27 mouse cellular contexts compared by ENCODE assay signal in the genomic region with DNA sequence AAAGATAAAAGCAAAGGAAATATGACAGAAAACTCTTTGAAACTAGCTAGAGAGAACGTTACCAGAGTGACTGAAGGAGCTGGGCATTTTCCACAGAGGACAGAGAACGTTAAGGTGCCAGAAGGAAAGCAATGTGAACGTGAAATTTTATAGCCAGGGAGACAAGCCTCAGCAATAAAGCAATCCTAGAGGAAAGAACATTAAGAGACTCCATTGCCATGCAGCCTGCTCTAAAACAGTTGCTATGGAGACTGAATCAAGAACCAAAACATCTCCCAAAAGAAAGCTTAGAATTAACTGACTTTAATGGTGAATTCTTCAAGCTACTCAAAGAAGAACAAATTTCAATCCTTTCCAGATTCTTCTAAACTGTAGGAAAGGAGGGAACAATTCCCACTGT. TPM values are rescaled to one million over a fixed set of nuclear protein-coding genes. Genes with fewer than 3 reads are reported as not detected.
DNase-seq lines count a peak whose midpoint lies in the region; ATAC-seq and TF ChIP-seq lines count a peak whose summit lies in the region.
"Had no signal": no experiment of that assay in that cellular context is flagged by ENCODE, and none has a peak within 500 bp of the region (broad histone marks: within the 10 kb centered on the region; RNA-seq: fewer than 3 reads in every experiment).

No protein-coding gene starts in this region.

- 14% methylated on average over 3 of the region's 3 CpGs for WGBS in hindbrain, embryonic 15.5 days
- WGBS in hindbrain, embryonic 10.5 days: 32% methylated on average over 3 of the region's 3 CpGs
- 41% methylated on average over 3 of the region's 3 CpGs for WGBS in midbrain, embryonic 10.5 days
- 11% methylated on average over 3 of the region's 3 CpGs for WGBS in midbrain, embryonic 15.5 days
- WGBS in limb, embryonic 15.5 days: 17% methylated on average over 3 of the region's 3 CpGs

- no peak overlapping the region for H3K4me2 ChIP-seq in hindbrain, embryonic 15.5 days
- H3K4me2 ChIP-seq in midbrain, embryonic 15.5 days: no peak overlapping the region
- no peak overlapping the region for H3K4me2 ChIP-seq in limb, embryonic 15.5 days
- H3K4me2 ChIP-seq: embryonic facial prominence, embryonic 12.5 days; heart, embryonic 11.5 days; hindbrain, embryonic 14.5 days; limb, embryonic 13.5 days; liver, embryonic 13.5 days had no signal

- no peak overlapping the region for H3K4me3 ChIP-seq in hindbrain, embryonic 15.5 days
- H3K4me3 ChIP-seq in hindbrain, embryonic 10.5 days: no peak overlapping the region
- no peak overlapping the region for H3K4me3 ChIP-seq in midbrain, embryonic 10.5 days
- H3K4me3 ChIP-seq in midbrain, embryonic 15.5 days: no peak overlapping the region
- H3K4me3 ChIP-seq in limb, embryonic 15.5 days: no peak overlapping the region
- H3K4me3 ChIP-seq: embryonic facial prominence, embryonic 12.5 days; limb, embryonic 13.5 days; liver, embryonic 13.5 days had no signal

- TF ChIP-seq POLR2A in brain, embryonic 14.5 days (IDR thresholded peaks at IDR 0.05; ENCODE audit: borderline replicate concordance, extremely low read depth, insufficient read depth, insufficient read length, poor library complexity, severe bottlenecking): no peak

- no peaks in the 10 kb centered on the region for H3K27me3 ChIP-seq in hindbrain, embryonic 15.5 days
- H3K27me3 ChIP-seq in hindbrain, embryonic 10.5 days (ENCODE audit: insufficient read depth, poor library complexity, severe bottlenecking): peaks cover 41% of the 10 kb centered on the region
- H3K27me3 ChIP-seq in midbrain, embryonic 10.5 days (ENCODE audit: low read depth, poor library complexity, severe bottlenecking): peaks cover 46% of the 10 kb centered on the region
- no peaks in the 10 kb centered on the region for H3K27me3 ChIP-seq in midbrain, embryonic 15.5 days (replicated peaks)
- H3K27me3 ChIP-seq in limb, embryonic 15.5 days: no peaks in the 10 kb centered on the region

- H3K9ac ChIP-seq in hindbrain, embryonic 15.5 days: no peak overlapping the region
- H3K9ac ChIP-seq in midbrain, embryonic 15.5 days: no peak overlapping the region
- no peak overlapping the region for H3K9ac ChIP-seq in limb, embryonic 15.5 days
- H3K9ac ChIP-seq: embryonic facial prominence, embryonic 12.5 days; hindbrain, embryonic 14.5 days; limb, embryonic 13.5 days; liver, embryonic 13.5 days had no signal

- peak overlapping the region; percentile 61 for H3K27ac ChIP-seq in hindbrain, embryonic 15.5 days (replicated peaks)
- no peak overlapping the region for H3K27ac ChIP-seq in hindbrain, embryonic 10.5 days
- peak overlapping the region; percentile 42; the same call in 1 of the 2 replicates for H3K27ac ChIP-seq in midbrain, embryonic 10.5 days (replicated peaks)
- H3K27ac ChIP-seq in midbrain, embryonic 15.5 days: no peak overlapping the region
- peak overlapping the region; percentile 17; the same call in 1 of the 2 replicates for H3K27ac ChIP-seq in limb, embryonic 15.5 days
- H3K27ac ChIP-seq: embryonic facial prominence, embryonic 12.5 days; hindbrain, embryonic 14.5 days; liver, embryonic 13.5 days had no signal

- no peaks in the 10 kb centered on the region for H3K36me3 ChIP-seq in hindbrain, embryonic 15.5 days
- no peaks in the 10 kb centered on the region for H3K36me3 ChIP-seq in hindbrain, embryonic 10.5 days
- H3K36me3 ChIP-seq in midbrain, embryonic 10.5 days: no peaks in the 10 kb centered on the region
- H3K36me3 ChIP-seq in midbrain, embryonic 15.5 days (replicated peaks): no peaks in the 10 kb centered on the region
- no peaks in the 10 kb centered on the region for H3K36me3 ChIP-seq in limb, embryonic 15.5 days
- H3K36me3 ChIP-seq: embryonic facial prominence, embryonic 12.5 days; limb, embryonic 13.5 days; liver, embryonic 13.5 days had no signal

- peaks cover 17% of the 10 kb centered on the region for H3K4me1 ChIP-seq in hindbrain, embryonic 15.5 days (replicated peaks)
- peaks cover 31% of the 10 kb centered on the region for H3K4me1 ChIP-seq in hindbrain, embryonic 10.5 days (replicated peaks)
- H3K4me1 ChIP-seq in midbrain, embryonic 10.5 days: peaks cover 61% of the 10 kb centered on the region
- H3K4me1 ChIP-seq in midbrain, embryonic 15.5 days: peaks cover 16% of the 10 kb centered on the region
- peaks cover 30% of the 10 kb centered on the region for H3K4me1 ChIP-seq in limb, embryonic 15.5 days

- TF ChIP-seq CTCF in brain, embryonic 14.5 days (IDR thresholded peaks at IDR 0.05; ENCODE audit: borderline replicate concordance, extremely low read depth, insufficient read depth, insufficient read length): no peak

- no peak for ATAC-seq in hindbrain, embryonic 15.5 days (ENCODE audit: low FRiP score, low read depth)
- ATAC-seq in midbrain, embryonic 15.5 days (replicated peaks): no peak
- ATAC-seq in limb, embryonic 15.5 days (ENCODE audit: insufficient number of reproducible peaks, low FRiP score, low TSS enrichment, low read depth): no peak
- ATAC-seq: lung, postnatal 0 days had no signal

- H3K9me3 ChIP-seq in hindbrain, embryonic 15.5 days: no peaks in the 10 kb centered on the region
- H3K9me3 ChIP-seq in hindbrain, embryonic 10.5 days: no peaks in the 10 kb centered on the region
- H3K9me3 ChIP-seq in midbrain, embryonic 10.5 days (replicated peaks): no peaks in the 10 kb centered on the region
- no peaks in the 10 kb centered on the region for H3K9me3 ChIP-seq in midbrain, embryonic 15.5 days
- H3K9me3 ChIP-seq in limb, embryonic 15.5 days: no peaks in the 10 kb centered on the region
- H3K9me3 ChIP-seq: embryonic facial prominence, embryonic 12.5 days; limb, embryonic 13.5 days; liver, embryonic 13.5 days had no signal

- no peak for DNase-seq in hindbrain, embryonic 10.5 days (ENCODE audit: low spot score)
- DNase-seq in midbrain, embryonic 10.5 days (ENCODE audit: low spot score): no peak
- DNase-seq in brain, embryonic 14.5 days (ENCODE audit: low read depth): peak; percentile 33
- no peak for DNase-seq in kidney, adult 9 months
- DNase-seq in heart, adult 18-20 months: no peak
- DNase-seq: adrenal gland, postnatal 25 days; B cell, adult 2 months; cerebellum, adult 2 months; cerebellum, postnatal 14 days; gastrocnemius, postnatal 25 days; heart, adult 11 months; heart, postnatal 36 days; kidney, adult 18-20 months; kidney, postnatal 36 days; layer of hippocampus, postnatal 36 days; liver, embryonic 13.5 days; lung, adult 18-20 months; retina, postnatal 1 day; right cerebral cortex, postnatal 14 days had no signal

RNA-seq across cellular contexts. Expression of a gene that starts 2.0 kb away (rescaled TPM):
- 7.3 and 10.8 TPM in 2 replicates for polyA plus RNA-seq in hindbrain, embryonic 15.5 days (2015; fragmentation: Nextera tagmentation; extraction: Ambion mirVana)
- 1.0 and 3.5 TPM in 2 replicates for polyA plus RNA-seq in hindbrain, embryonic 10.5 days (2016; fragmentation: Nextera tagmentation; extraction: Ambion mirVana)
- 1.4 and 3.1 TPM in 2 replicates for polyA plus RNA-seq in midbrain, embryonic 10.5 days (2016; fragmentation: Nextera tagmentation; extraction: Ambion mirVana)
- 6.5 and 6.8 TPM in 2 replicates for polyA plus RNA-seq in midbrain, embryonic 15.5 days (2015; fragmentation: Nextera tagmentation; extraction: Ambion mirVana)
- polyA plus RNA-seq in brain, embryonic 14.5 days (2012; rRNA removed): 7.8 and 22.0 TPM in 2 replicates
- 24.0 and 28.1 TPM in 2 replicates for polyA plus RNA-seq in limb, embryonic 15.5 days (2015; fragmentation: Nextera tagmentation; extraction: Ambion mirVana)
- total RNA-seq in heart, adult 18-20 months (2021): under 1 TPM; 0.31 to 0.55 TPM

RNA-seq across cellular contexts. Expression of a gene that starts 56.1 kb away (rescaled TPM):
- polyA plus RNA-seq in hindbrain, embryonic 15.5 days (2015; fragmentation: Nextera tagmentation; extraction: Ambion mirVana): 24.8 and 27.2 TPM in 2 replicates
- polyA plus RNA-seq in hindbrain, embryonic 10.5 days (2016; fragmentation: Nextera tagmentation; extraction: Ambion mirVana): 4.9 and 5.1 TPM in 2 replicates
- polyA plus RNA-seq in midbrain, embryonic 10.5 days (2016; fragmentation: Nextera tagmentation; extraction: Ambion mirVana): 4.5 and 7.3 TPM in 2 replicates
- polyA plus RNA-seq in midbrain, embryonic 15.5 days (2015; fragmentation: Nextera tagmentation; extraction: Ambion mirVana): 29.9 and 30.6 TPM in 2 replicates
- 26.1 and 43.5 TPM in 2 replicates for polyA plus RNA-seq in brain, embryonic 14.5 days (2012; rRNA removed)
- 2.1 and 3.1 TPM in 2 replicates for polyA plus RNA-seq in limb, embryonic 15.5 days (2015; fragmentation: Nextera tagmentation; extraction: Ambion mirVana)
- total RNA-seq in heart, adult 18-20 months (2021): 1 to 10 TPM; 6.3 to 7.0 TPM

Comparison
In these comparisons a context has a peak if more than half of its experiments do, and no peak if none do; other contexts are left out.
1. H3K27ac ChIP-seq: peak in hindbrain, embryonic 15.5 days (single experiment), midbrain, embryonic 10.5 days (single experiment) and limb, embryonic 15.5 days (single experiment); none in hindbrain, embryonic 10.5 days (single experiment) and midbrain, embryonic 15.5 days (single experiment).